ENCODE assay signal across 9 mouse cellular contexts in genomic region chr4:93352930-93353329, GRCm38 (mm10). TPM values are rescaled to one million over a fixed set of nuclear protein-coding genes. Genes with fewer than 3 reads are reported as not detected.
A peak's percentile ranks its signal among the peaks of the same experiment; 100 is the strongest.
DNase-seq lines count a peak whose midpoint lies in the region; ATAC-seq lines count a peak whose summit lies in the region.
"Had no signal": no experiment of that assay in that cellular context is flagged by ENCODE, and none has a peak within 500 bp of the region (broad histone marks: within the 10 kb centered on the region; RNA-seq: fewer than 3 reads in every experiment).

No protein-coding gene starts in this region.

- peak; percentile 13 for DNase-seq in adrenal gland, postnatal 10 days
- DNase-seq in adrenal gland, postnatal 25 days = no peak
- peak; percentile 23 for DNase-seq in kidney, adult 9 months
- DNase-seq in kidney, postnatal 10 days = no peak
- peak; percentile 44 for DNase-seq in A20 (ENCODE audit: low read depth, low spot score)
- no peak for DNase-seq in right cerebral cortex, adult 18-20 months
- DNase-seq in lung, postnatal 14 days = no peak
- DNase-seq: lung, postnatal 4 days had no signal

- ATAC-seq in granulocyte monocyte progenitor cell, adult 5-6 weeks (replicated peaks; ENCODE audit: poor library complexity, severe bottlenecking) = peak; percentile 76

RNA-seq across cellular contexts. Expression of gene Tusc1, which starts 17.6 kb away (rescaled TPM):
- 10 to 100 TPM; 17.0 to 21.2 TPM for total RNA-seq in adrenal gland, postnatal 10 days (2021)
- total RNA-seq in adrenal gland, postnatal 25 days (2021) = 15.3 and 17.3 TPM in 2 replicates
- 9.5 and 11.3 TPM in 2 replicates for total RNA-seq in granulocyte monocyte progenitor cell, adult 5-6 weeks (2014; fragmentation: Nextera tagmentation)
- total RNA-seq in granulocyte monocyte progenitor cell, adult 5-6 weeks (2017) = 3.2 and 4.4 TPM in 2 replicates

Comparison
In these comparisons a context has a peak if more than half of its experiments do, and no peak if none do; other contexts are left out.
1. DNase-seq: peak in adrenal gland, postnatal 10 days (single experiment), kidney, adult 9 months (single experiment) and A20 (single experiment); none in adrenal gland, postnatal 25 days (single experiment), kidney, postnatal 10 days (single experiment), right cerebral cortex, adult 18-20 months (single experiment) and lung, postnatal 14 days (single experiment).